Mouse (Mus musculus) heart, postnatal 0 days (tissue): Measurements from ENCODE around the gene Fam234b. TPM values are rescaled to one million over a fixed set of nuclear protein-coding genes. Genes with fewer than 3 reads are reported as not detected.

Source experiments
- ATAC-seq: fragments of 200-750 bp; cut with Nextera tagmentation; 2 replicates; pipeline ENCODE4 v1.8.0; 2017; ENCODE audit warnings: low read depth, moderate number of reproducible peaks, moderate library complexity; ENCODE audit not compliant: insufficient read depth
- DNase-seq: peaks from one replicate; pipeline ENCODE4 v3.0.0-alpha.2; 2016; ENCODE audit warnings: low spot score
- H3K27ac ChIP-seq: fragments of 300-500 bp; sonication (generic); 2 replicates; pipeline ENCODE4 v1.5.1; 2014; ENCODE audit warnings: low read depth, mild to moderate bottlenecking
- H3K27me3 ChIP-seq: fragments of 300-500 bp; sonication (generic); 2 replicates; pipeline ENCODE4 v1.6.1; 2014; ENCODE audit warnings: low read length, mixed read lengths; ENCODE audit not compliant: control insufficient read depth, insufficient read depth
- H3K36me3 ChIP-seq: fragments of 300-500 bp; sonication (generic); replicated peaks from 2 replicates; pipeline ENCODE4 v1.6.1; 2014; ENCODE audit warnings: low read length, mixed read lengths; ENCODE audit not compliant: control insufficient read depth, insufficient read depth
- H3K4me1 ChIP-seq: fragments of 300-500 bp; sonication (generic); 2 replicates; pipeline ENCODE4 v1.6.1; 2014; ENCODE audit warnings: antibody characterized with exemption; ENCODE audit not compliant: control insufficient read depth, insufficient read depth
- H3K4me2 ChIP-seq: fragments of 300-500 bp; sonication (generic); 2 replicates; pipeline ENCODE4 v1.6.1; 2014; ENCODE audit warnings: low read depth, mild to moderate bottlenecking, low read length, moderate library complexity
- H3K4me3 ChIP-seq: fragments of 300-500 bp; sonication (generic); 2 replicates; pipeline ENCODE4 v1.5.1; 2014; ENCODE audit warnings: low read depth, low read length
- H3K9ac ChIP-seq: fragments of 300-500 bp; sonication (generic); replicated peaks from 2 replicates; pipeline ENCODE4 v1.6.1; 2014; ENCODE audit warnings: low read depth, low read length, mixed read lengths
- H3K9me3 ChIP-seq: fragments of 300-500 bp; sonication (generic); replicated peaks from 2 replicates; pipeline ENCODE4 v1.6.1; 2016; ENCODE audit warnings: low read length; ENCODE audit not compliant: control insufficient read depth
- CTCF ChIP-seq: IDR thresholded peaks from 2 replicates; pipeline ENCODE4 v1.5.1; 2016; ENCODE audit warnings: antibody characterized with exemption, control low read depth, low read depth
- EP300 ChIP-seq: IDR thresholded peaks from 2 replicates; pipeline ENCODE4 v1.6.1; 2016; ENCODE audit warnings: antibody characterized with exemption, low read depth
- WGBS: fragments of 180-500 bp; shearing (Covaris S2); extraction: QIAGEN DNeasy Blood & Tissue Kit; methylation state at CpG from one replicate; pipeline ENCODE4 v1.1.7; 2014; 5-methylcytosine and 5-hydroxymethylcytosine counted together
- polyA plus RNA-seq: library from polyadenylated mRNA; unstranded; fragments of >200 nt; fragmentation: Nextera tagmentation; extraction: Ambion mirVana; gene quantifications from 2 replicates; pipeline ENCODE4 v1.2.1, GENCODE M21; 2015
- total RNA-seq: library from RNA; depleted of rRNA; stranded (reverse); fragments of >200 nt; gene quantifications from 2 replicates; pipeline ENCODE4 v1.2.3, GENCODE M21; 2014; ENCODE audit warnings: low replicate concordance

The Fam234b gene
- total and polyA plus RNA-seq, 2 experiments from 2014 or later, result 3.7 to 4.5 TPM

GRCm38 (mm10) chr6:135203737-135204136 is 6.0 kb downstream of the Fam234b start:
- Histone ChIP-seq H3K4me1 (no peaks in the 10 kb centered on the region), H3K36me3 (no peaks in the 10 kb centered on the region), H3K9ac (no peak overlapping the region), H3K4me2 (no peak overlapping the region), H3K27ac (no peak overlapping the region), H3K27me3 (no peaks in the 10 kb centered on the region), H3K4me3 (no peak overlapping the region), H3K9me3 (no peaks in the 10 kb centered on the region)
- 70% methylated on average over 6 of the region's 6 CpGs for WGBS
- DNase-seq, result no peak
- TF ChIP-seq CTCF (no peak), EP300 (no peak)
- no peak for ATAC-seq

- H3K9ac ChIP-seq, result no peak overlapping the region
- no peak for TF ChIP-seq EP300
- TF ChIP-seq CTCF, result no peak
- no peak overlapping the region for H3K4me2 ChIP-seq
- no peak for ATAC-seq
- no peak overlapping the region for H3K4me3 ChIP-seq
- no peak overlapping the region for H3K27ac ChIP-seq
- DNase-seq, result no peak
- H3K4me1 ChIP-seq, result no peaks in the 10 kb centered on the region
- no peaks in the 10 kb centered on the region for H3K36me3 ChIP-seq
- H3K27me3 ChIP-seq, result no peaks in the 10 kb centered on the region
- WGBS, result 56% methylated on average over 4 of the region's 4 CpGs
- no peaks in the 10 kb centered on the region for H3K9me3 ChIP-seq
Measured at GRCm38 (mm10) chr6:135204869-135205268, 7.1 kb downstream of the Fam234b start.

DNA sequence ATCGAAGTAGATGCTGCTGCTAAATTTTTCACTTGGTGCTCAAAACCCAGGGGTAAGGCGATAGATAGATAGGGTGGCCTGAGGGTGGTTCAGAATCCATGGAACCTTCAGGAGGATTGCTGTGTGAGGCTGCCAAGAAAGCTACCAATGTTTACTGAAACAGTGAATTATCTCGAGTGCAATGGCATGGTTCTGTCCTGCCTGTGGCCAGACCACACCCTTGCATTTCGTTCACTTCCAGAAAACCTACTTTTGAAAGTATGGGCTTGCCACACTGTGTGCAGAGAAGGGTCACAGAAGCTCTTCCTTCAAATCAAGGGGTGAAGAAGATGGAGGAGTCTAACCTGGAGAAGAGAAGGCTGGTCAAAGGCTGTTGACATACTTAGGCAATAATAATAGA is 8.0 kb downstream of the Fam234b start:
- Histone ChIP-seq H3K27me3 (no peaks in the 10 kb centered on the region), H3K4me2 (no peak overlapping the region), H3K9me3 (no peaks in the 10 kb centered on the region), H3K27ac (no peak overlapping the region), H3K4me1 (no peaks in the 10 kb centered on the region), H3K36me3 (no peaks in the 10 kb centered on the region), H3K9ac (no peak overlapping the region), H3K4me3 (no peak overlapping the region)
- TF ChIP-seq EP300 (no peak), CTCF (no peak)
- no peak for ATAC-seq
- no peak for DNase-seq
- 81% methylated on average over 4 of the region's 4 CpGs for WGBS

GRCm38 (mm10) chr6:135206909-135207308 is 9.1 kb downstream of the Fam234b start:
- 72% methylated on average over 8 of the region's 8 CpGs for WGBS
- Histone ChIP-seq H3K36me3 (no peaks in the 10 kb centered on the region), H3K27ac (no peak overlapping the region), H3K4me1 (no peaks in the 10 kb centered on the region), H3K27me3 (no peaks in the 10 kb centered on the region), H3K4me3 (no peak overlapping the region), H3K9me3 (no peaks in the 10 kb centered on the region), H3K4me2 (no peak overlapping the region), H3K9ac (no peak overlapping the region)
- TF ChIP-seq CTCF (no peak), EP300 (no peak)
- ATAC-seq (no peak), DNase-seq (no peak)

DNA sequence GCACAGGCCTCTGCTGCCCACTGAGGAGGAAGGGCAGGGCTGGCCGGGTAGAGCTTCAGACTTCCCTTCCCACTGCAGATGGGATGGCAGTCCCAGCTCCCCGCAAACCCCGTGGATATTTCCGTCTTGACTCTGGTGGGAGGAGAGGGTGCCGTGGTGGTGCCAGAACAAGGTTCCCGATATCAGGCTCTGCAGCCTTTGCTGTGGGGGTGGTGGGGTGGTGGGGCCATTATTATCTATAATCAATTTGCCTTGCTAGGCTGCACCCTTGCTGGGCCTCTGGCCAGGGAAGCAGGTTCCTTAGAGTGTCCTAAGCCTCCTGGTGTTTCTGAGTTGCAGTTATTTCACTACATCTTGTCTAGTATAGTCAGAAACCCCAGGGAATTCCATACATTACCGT is 13.4 kb downstream of the Fam234b start:
- Histone ChIP-seq H3K4me2 (no peak overlapping the region), H3K27me3 (no peaks in the 10 kb centered on the region), H3K27ac (no peak overlapping the region), H3K36me3 (no peaks in the 10 kb centered on the region), H3K4me3 (no peak overlapping the region), H3K4me1 (no peaks in the 10 kb centered on the region), H3K9me3 (no peaks in the 10 kb centered on the region), H3K9ac (no peak overlapping the region)
- no peak for TF ChIP-seq CTCF
- TF ChIP-seq EP300, result no peak
- 69% methylated on average over 7 of the region's 7 CpGs for WGBS
- DNase-seq, result no peak
- ATAC-seq, result no peak

GRCm38 (mm10) chr6:135212666-135213065 is 14.9 kb downstream of the Fam234b start:
- no peaks in the 10 kb centered on the region for H3K27me3 ChIP-seq
- no peaks in the 10 kb centered on the region for H3K9me3 ChIP-seq
- DNase-seq (no peak), ATAC-seq (no peak)
- no peak overlapping the region for H3K27ac ChIP-seq
- H3K36me3 ChIP-seq, result no peaks in the 10 kb centered on the region
- no peak for TF ChIP-seq CTCF
- no peak for TF ChIP-seq EP300
- H3K4me1 ChIP-seq, result no peaks in the 10 kb centered on the region
- no peak overlapping the region for H3K4me3 ChIP-seq
- no peak overlapping the region for H3K9ac ChIP-seq
- WGBS, result 81% methylated on average over 2 of the region's 2 CpGs
- no peak overlapping the region for H3K4me2 ChIP-seq
